Mouse (Mus musculus) liver, postnatal 0 days (tissue): Measurements from ENCODE around the gene Acrbp.

Experiments used
- CTCF ChIP-seq: sonication (generic); IDR thresholded peaks from 2 replicates; pipeline ENCODE4 v1.5.1; 2016; ENCODE audit warnings: antibody characterized with exemption, low read depth
- EP300 ChIP-seq: IDR thresholded peaks from 2 replicates; pipeline ENCODE4 v1.6.1; 2016; ENCODE audit warnings: antibody characterized with exemption, low read depth, mild to moderate bottlenecking

GRCm38 (mm10) chr6:125008060-125008459 lies 41.4 kb upstream of the Acrbp start:
- TF ChIP-seq EP300 (no peak), CTCF (no peak)
